Mouse (Mus musculus): ENCODE data around the gene Stxbp3. TPM values are rescaled to one million over a fixed set of nuclear protein-coding genes. Genes with fewer than 3 reads are reported as not detected.
"Not testable (repeated sequence)": the region's sequence is repeated elsewhere in the genome, so short reads cannot be mapped to it uniquely, and the experiment has no call there.

Gene Stxbp3
- polyA plus RNA-seq, 1 experiment from 2014 or later, result 13.3 TPM

DNA sequence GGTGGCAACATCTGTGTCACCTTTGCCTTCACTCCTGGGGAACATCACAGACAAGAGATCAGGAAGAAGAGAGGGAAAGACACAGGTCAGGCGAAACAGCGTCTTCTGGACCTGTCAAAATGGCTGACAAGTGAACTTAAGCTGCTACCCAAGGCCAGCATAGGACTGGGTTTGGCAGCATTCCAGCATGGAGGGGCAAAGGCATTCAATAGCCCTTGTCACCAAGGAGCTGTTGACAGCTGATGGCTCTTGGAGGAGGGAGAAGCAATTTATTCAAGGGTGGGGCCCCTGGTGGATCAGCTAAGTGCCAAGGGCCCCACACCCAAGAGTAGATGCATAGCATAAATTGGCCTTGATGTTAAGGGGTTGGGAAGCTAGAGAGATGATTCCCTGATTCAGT lies 38.8 kb upstream of the Stxbp3 start:
- 43% methylated on average over 2 of the region's 2 CpGs for WGBS
- ATAC-seq (replicated peaks), result no peak

DNA sequence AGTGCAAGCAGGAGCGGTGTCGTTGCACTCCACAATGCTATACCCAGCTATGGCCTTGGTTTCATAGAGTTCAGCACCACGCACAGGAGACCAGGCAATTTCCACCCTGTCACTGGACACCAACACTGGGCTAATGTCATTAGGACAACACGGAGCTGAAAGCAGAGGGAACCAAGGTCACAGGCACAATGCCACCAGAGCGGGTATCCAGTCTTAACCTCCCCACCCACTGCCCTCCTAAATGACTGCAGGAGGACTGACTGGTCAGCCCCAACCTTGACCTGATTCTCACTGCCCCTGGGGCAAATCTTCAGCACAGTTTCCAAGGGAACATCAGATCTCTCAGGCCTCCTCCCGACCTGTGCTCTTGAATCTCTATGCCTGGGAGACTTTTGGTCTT lies 30.3 kb upstream of the Stxbp3 start:
- no peaks in the 10 kb centered on the region for H3K4me1 ChIP-seq
- no peak overlapping the region for H3K9ac ChIP-seq (replicated peaks)
- ATAC-seq (replicated peaks), result no peak
- no peak overlapping the region for H3K27ac ChIP-seq (replicated peaks)
- no peaks in the 10 kb centered on the region for H3K9me3 ChIP-seq
- H3K4me2 ChIP-seq (replicated peaks), result no peak overlapping the region
- H3K27me3 ChIP-seq, result no peaks in the 10 kb centered on the region
- no peak overlapping the region for H3K4me3 ChIP-seq
- whole genome bisulfite sequencing, result 85% methylated on average over 6 of the region's 6 CpGs
- H3K36me3 ChIP-seq, result no peaks in the 10 kb centered on the region

More for the DNA sequence above, 38.8 kb upstream of the Stxbp3 start:
- Histone ChIP-seq H3K27me3 (no peaks in the 10 kb centered on the region), H3K27ac (replicated peaks) (no peak overlapping the region), H3K36me3 (no peaks in the 10 kb centered on the region), H3K4me2 (replicated peaks) (no peak overlapping the region), H3K9me3 (no peaks in the 10 kb centered on the region), H3K9ac (replicated peaks) (no peak overlapping the region), H3K4me1 (peaks cover 12% of the 10 kb centered on the region), H3K4me3 (no peak overlapping the region)

DNA sequence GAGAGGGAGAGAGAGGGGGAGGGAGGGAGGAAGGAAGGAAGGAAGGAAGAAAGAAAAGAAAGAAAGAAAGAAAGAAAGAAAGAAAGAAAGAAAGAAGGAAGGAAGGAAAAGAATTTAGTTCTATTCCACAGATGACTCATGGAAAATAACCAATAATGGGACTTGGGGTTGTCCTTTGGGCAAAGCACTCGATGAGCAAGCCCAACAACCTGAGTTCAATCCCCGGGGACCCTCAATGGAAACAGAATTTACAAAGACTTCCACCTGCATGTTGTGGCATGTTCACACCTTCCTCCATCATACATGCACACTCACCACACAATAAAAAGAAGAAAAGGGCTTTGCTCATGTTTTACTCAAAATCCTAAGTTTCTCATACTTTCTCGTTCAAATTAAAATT lies 27.1 kb upstream of the Stxbp3 start:
- Histone ChIP-seq H3K4me1 (no peaks in the 10 kb centered on the region), H3K9me3 (no peaks in the 10 kb centered on the region), H3K27ac (replicated peaks) (no peak overlapping the region), H3K4me2 (replicated peaks) (no peak overlapping the region), H3K36me3 (no peaks in the 10 kb centered on the region), H3K27me3 (no peaks in the 10 kb centered on the region), H3K9ac (replicated peaks) (no peak overlapping the region), H3K4me3 (no peak overlapping the region)
- WGBS, result 90% methylated on average over 3 of the region's 3 CpGs
- ATAC-seq (replicated peaks), result no peak

DNA sequence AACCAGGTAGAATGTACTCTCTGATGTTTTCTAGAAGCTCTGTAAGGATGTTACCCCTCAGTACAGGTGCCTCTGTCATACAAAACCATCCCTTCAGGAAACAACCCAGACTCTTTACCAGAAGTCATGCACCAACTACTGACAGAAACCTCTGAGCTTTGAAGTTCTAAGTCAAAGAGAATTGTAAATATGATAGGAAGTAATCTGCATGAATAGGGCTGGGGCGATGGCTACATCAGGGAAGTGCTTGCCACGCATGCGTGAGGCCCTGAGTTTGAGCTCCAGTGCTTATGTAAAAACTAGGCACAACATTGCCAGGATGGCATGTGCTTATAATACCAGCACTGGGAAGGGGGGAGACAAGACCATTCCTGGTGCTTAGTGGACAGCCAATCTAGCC lies 25.4 kb upstream of the Stxbp3 start:
- no peak for ATAC-seq (replicated peaks)
- H3K9ac ChIP-seq (replicated peaks), result no peak overlapping the region

DNA sequence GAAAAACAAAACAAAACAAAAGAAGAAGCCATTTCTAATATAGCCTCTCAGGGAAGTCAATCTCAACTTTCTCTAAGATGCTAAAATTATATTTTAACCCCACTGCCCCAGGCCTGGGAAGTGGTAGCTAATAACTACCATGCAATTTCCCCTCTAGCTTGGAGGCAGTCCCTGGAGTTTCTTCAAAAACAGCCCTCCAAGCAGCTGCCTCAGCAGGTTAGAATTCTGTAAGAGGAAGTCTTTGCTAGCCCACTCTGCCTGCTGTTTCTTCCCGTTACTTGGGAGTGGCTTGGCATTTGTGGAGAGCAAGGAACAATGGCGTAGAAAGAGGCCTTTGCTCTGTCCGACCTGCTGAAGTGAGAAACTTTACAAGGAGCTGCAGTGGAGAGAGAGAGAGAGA lies 24.8 kb upstream of the Stxbp3 start:
- Histone ChIP-seq H3K4me2 (replicated peaks) (no peak overlapping the region), H3K9me3 (no peaks in the 10 kb centered on the region), H3K27me3 (no peaks in the 10 kb centered on the region), H3K4me3 (no peak overlapping the region), H3K4me1 (no peaks in the 10 kb centered on the region), H3K9ac (replicated peaks) (no peak overlapping the region), H3K36me3 (no peaks in the 10 kb centered on the region), H3K27ac (replicated peaks) (no peak overlapping the region)
- WGBS, result 32% methylated on average over 3 of the region's 3 CpGs
- no peak for ATAC-seq (replicated peaks)

More for the DNA sequence above, 25.4 kb upstream of the Stxbp3 start:
- Histone ChIP-seq H3K27ac (replicated peaks) (no peak overlapping the region), H3K9me3 (no peaks in the 10 kb centered on the region), H3K4me3 (no peak overlapping the region), H3K36me3 (no peaks in the 10 kb centered on the region), H3K27me3 (no peaks in the 10 kb centered on the region), H3K4me2 (replicated peaks) (no peak overlapping the region), H3K4me1 (no peaks in the 10 kb centered on the region)
- WGBS, result 93% methylated on average over 3 of the region's 3 CpGs

DNA sequence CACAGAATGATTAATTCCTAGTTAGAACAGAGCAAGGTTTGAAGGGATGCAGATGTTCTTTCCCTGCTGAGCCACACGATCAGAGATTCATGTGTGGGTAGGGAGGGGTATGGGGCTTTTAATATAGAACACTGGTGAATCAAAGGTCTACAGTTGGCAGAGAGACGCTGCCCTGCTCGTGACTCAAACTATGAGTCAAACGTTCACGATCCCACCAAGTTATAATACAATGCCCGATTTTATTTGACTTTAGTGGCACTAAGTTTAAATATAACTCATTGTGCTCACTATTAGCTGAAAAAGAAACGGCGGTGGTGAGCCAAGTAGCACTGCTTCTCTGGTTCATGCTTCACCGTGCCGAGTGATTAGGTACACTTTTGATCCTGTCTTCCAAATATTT lies 22.8 kb upstream of the Stxbp3 start:
- H3K9me3 ChIP-seq, result no peaks in the 10 kb centered on the region
- WGBS, result 73% methylated on average over 10 of the region's 10 CpGs
- no peak overlapping the region for H3K9ac ChIP-seq (replicated peaks)

DNA sequence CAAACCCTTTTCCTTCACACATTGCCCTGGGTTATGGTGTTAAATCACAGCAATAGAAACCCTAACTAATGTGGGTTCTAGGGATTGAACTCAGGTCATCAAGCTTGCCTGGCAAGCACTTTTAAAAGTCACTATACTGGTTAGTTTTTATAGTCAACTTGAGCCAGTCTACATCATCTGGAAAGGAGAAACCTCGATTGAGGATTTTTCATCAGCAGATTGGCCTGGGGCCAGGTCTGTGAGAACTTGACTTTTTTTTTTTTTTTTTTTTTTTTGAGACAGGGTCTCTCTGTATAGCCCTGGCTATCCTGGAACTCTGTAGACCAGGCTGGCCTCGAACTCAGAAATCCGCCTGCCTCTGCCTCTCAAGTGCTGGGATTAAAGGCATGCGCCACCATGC lies 22.0 kb upstream of the Stxbp3 start:
- ATAC-seq (replicated peaks); H3K27ac ChIP-seq (replicated peaks); H3K9me3 ChIP-seq; H3K4me2 ChIP-seq (replicated peaks); H3K4me1 ChIP-seq; H3K9ac ChIP-seq (replicated peaks); H3K4me3 ChIP-seq; H3K36me3 ChIP-seq; H3K27me3 ChIP-seq: not testable (repeated sequence)
- 92% methylated on average over 4 of the region's 4 CpGs for WGBS

More for the DNA sequence above, 22.8 kb upstream of the Stxbp3 start:
- Histone ChIP-seq H3K27ac (replicated peaks) (no peak overlapping the region), H3K4me3 (no peak overlapping the region), H3K27me3 (no peaks in the 10 kb centered on the region), H3K36me3 (no peaks in the 10 kb centered on the region), H3K4me1 (peaks cover 6% of the 10 kb centered on the region), H3K4me2 (replicated peaks) (no peak overlapping the region)
- no peak for ATAC-seq (replicated peaks)

DNA sequence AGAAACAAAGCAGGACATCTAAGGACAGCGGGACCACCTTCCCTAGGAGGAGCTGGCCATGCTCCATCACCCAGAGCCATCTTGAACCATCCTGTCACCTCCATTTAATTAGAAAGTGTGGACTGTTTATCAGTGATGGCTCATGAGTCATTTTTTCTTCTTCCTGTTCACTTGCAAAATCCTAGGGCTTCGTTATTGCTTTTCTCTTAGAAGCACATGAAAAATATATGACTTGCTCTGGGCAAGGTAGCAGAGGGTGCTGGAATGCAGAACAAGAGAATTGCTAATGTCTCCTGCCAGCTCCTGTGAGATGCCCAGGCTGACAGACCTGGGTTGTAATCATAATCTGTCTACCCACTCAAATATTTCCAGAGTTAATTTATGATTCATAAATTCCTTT lies 20.5 kb upstream of the Stxbp3 start:
- 76% methylated on average over 2 of the region's 2 CpGs for WGBS
- Histone ChIP-seq H3K27me3 (no peaks in the 10 kb centered on the region), H3K9me3 (no peaks in the 10 kb centered on the region), H3K4me3 (no peak overlapping the region), H3K4me1 (peaks cover 20% of the 10 kb centered on the region), H3K9ac (replicated peaks) (no peak overlapping the region), H3K36me3 (no peaks in the 10 kb centered on the region), H3K27ac (replicated peaks) (no peak overlapping the region), H3K4me2 (replicated peaks) (no peak overlapping the region)
- ATAC-seq (replicated peaks), result no peak

DNA sequence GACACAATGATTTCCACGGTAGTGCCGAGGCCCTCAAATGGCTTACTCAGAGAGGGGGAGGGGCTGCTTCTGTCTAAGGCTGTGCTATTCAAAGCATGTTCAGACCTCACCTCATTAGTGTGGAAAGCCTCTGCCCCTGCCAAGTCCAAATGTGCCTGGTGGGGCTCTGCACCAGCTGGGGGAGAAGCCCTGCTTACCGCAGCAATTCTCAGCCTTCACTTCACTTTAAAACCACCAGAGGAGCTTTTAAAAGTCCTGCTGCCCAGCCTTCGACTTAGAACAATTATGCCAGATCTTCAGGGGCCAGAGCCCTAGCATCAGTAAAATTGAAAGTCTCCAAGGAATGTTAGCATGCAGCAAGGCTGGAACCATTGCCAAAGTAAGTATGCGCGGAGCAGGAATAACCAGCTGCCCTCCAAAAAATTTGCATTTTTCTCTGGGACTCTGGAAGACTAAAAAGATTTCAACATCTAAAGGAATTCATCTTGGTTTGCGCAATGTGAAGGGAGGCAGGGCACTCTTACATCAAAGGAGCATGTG lies 18.0 kb upstream of the Stxbp3 start:
- ATAC-seq (replicated peaks), result peak; percentile 94
- peaks cover 31% of the 10 kb centered on the region for H3K4me1 ChIP-seq
- no peaks in the 10 kb centered on the region for H3K36me3 ChIP-seq
- 0 out of 2 replicates have a peak overlapping the region, but pooled peaks have one; percentile 0 for H3K4me2 ChIP-seq (replicated peaks)
- no peaks in the 10 kb centered on the region for H3K9me3 ChIP-seq
- 6% methylated on average over 7 of the region's 7 CpGs for WGBS
- H3K27ac ChIP-seq (replicated peaks), result peak overlapping the region; percentile 62
- H3K27me3 ChIP-seq, result no peaks in the 10 kb centered on the region
- H3K4me3 ChIP-seq, result no peak overlapping the region
- H3K9ac ChIP-seq (replicated peaks), result no peak overlapping the region

DNA sequence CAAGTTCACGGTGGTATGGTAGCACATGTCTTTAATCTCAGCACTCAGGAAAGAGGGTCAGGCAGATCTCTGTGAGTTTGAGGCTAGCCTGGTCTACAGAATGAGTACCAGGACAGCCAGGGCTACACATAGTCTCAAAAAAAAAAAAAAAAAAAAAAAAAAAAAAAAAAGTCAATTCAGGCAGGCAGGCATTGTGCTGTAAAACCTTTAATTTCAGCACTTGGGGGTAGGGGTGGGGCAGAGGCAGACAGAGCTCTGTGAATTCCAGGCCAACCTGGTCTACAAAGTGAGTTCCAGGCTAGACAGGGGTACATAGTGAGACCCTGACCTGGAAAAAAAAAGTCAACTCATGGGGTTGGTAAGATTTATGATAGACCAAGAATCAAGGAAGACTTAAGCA lies 17.4 kb upstream of the Stxbp3 start:
- Histone ChIP-seq H3K4me2 (replicated peaks) (no peak overlapping the region), H3K4me1 (peaks cover 31% of the 10 kb centered on the region), H3K27me3 (no peaks in the 10 kb centered on the region), H3K9ac (replicated peaks) (no peak overlapping the region), H3K9me3 (no peaks in the 10 kb centered on the region), H3K4me3 (no peak overlapping the region), H3K36me3 (no peaks in the 10 kb centered on the region), H3K27ac (replicated peaks) (peak overlapping the region; percentile 62; the same call in 1 of the 2 replicates)
- 86% methylated on average over 1 of the region's 1 CpGs for WGBS
- ATAC-seq (replicated peaks), result no peak

DNA sequence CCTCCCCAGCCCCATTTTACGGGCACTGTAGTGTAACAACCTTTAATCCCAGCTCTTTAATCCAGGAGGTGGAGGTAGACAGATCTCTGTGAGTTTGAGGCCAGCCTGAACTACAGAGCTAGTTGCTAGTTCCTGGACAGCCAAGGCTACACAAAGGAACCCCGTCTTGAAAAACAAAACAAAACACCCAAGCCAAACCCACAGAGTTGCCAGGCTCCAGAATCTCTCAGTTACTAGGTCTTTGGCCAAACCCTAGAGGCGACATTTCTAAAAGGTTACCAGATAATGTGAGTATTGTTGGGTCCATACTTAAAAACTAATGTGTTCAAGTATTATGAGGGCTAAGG lies 16.8 kb upstream of the Stxbp3 start:
- Histone ChIP-seq H3K27me3 (no peaks in the 10 kb centered on the region), H3K4me2 (replicated peaks) (no peak overlapping the region), H3K36me3 (no peaks in the 10 kb centered on the region), H3K4me3 (no peak overlapping the region), H3K27ac (replicated peaks) (no peak overlapping the region), H3K9ac (replicated peaks) (no peak overlapping the region), H3K4me1 (peaks cover 31% of the 10 kb centered on the region), H3K9me3 (no peaks in the 10 kb centered on the region)
- no peak for ATAC-seq (replicated peaks)
- WGBS, result 18% methylated on average over 3 of the region's 3 CpGs

DNA sequence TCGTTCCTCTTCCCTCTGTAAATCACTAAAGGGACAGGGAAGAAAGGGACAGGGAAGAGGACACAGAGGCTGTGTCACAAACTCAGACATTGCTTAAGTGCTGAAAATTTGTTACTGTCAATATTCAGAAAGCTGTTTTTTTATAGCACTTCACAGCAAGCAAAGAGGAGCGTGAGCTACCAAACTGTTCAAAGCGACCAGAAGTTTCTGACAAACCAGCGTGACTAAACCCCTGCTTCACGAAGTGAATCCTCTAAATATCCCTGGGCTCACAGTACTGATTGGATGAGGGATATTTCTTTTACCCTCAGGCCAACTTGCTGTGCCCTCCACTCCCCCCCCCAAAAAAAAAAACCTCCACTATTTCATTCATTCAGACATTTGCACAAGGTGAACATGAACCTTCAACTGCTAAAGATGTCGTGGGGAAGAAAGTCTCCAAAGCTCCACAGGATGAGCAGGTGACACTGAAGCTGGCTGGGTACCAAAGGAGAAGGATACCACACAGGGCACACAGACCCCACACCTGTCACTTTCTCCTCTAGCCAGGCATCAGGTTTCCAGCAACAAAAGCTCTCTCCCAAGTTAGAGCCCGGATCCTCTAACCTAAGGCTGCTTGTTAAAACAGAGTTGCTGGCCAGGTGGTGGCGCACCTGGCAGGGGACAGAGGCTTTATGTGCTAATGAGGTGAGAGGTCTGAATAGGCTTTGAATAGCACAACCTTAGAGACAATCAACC lies 16.2 kb upstream of the Stxbp3 start:
- Histone ChIP-seq H3K27ac (replicated peaks) (no peak overlapping the region), H3K4me3 (no peak overlapping the region), H3K27me3 (no peaks in the 10 kb centered on the region), H3K9ac (replicated peaks) (no peak overlapping the region), H3K9me3 (no peaks in the 10 kb centered on the region), H3K4me2 (replicated peaks) (no peak overlapping the region), H3K36me3 (no peaks in the 10 kb centered on the region), H3K4me1 (peaks cover 31% of the 10 kb centered on the region)
- ATAC-seq (replicated peaks), result no peak
- WGBS, result 35% methylated on average over 8 of the region's 8 CpGs

DNA sequence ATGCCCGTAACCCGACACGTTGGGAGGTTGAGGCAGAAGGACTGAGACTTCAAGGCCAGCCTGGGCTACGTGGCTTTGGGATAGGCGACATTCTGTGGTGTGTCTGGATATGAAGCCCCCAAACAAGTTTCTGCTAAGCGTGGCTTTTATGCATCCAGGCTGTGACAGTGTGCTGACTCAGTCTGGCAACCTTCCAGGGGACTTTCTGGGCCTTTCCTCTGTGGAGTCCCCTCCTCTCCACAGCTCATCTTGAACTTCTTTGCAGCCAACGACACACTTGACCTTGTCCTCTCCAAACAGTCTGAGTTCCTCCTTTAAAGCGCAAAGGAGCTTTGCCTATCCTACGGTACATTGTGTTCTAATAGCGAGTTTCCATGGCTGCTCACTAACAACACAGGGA lies 15.5 kb upstream of the Stxbp3 start:
- Histone ChIP-seq H3K4me2 (replicated peaks) (no peak overlapping the region), H3K4me3 (no peak overlapping the region), H3K9ac (replicated peaks) (no peak overlapping the region), H3K27ac (replicated peaks) (no peak overlapping the region), H3K4me1 (peaks cover 31% of the 10 kb centered on the region), H3K27me3 (no peaks in the 10 kb centered on the region), H3K9me3 (no peaks in the 10 kb centered on the region), H3K36me3 (no peaks in the 10 kb centered on the region)
- WGBS, result 55% methylated on average over 10 of the region's 10 CpGs
- ATAC-seq (replicated peaks), result no peak
